Mouse (Mus musculus) liver, embryonic 16.5 days (tissue): ENCODE results near the gene Whamm. TPM values are rescaled to one million over a fixed set of nuclear protein-coding genes. Genes with fewer than 3 reads are reported as not detected.

Experiments
- ATAC-seq: fragments of 200-750 bp; cut with Nextera tagmentation; 2 replicates; pipeline ENCODE4 v1.8.0; 2017; ENCODE audit warnings: low read depth, mild to moderate bottlenecking, moderate number of reproducible peaks, moderate library complexity
- H3K27ac ChIP-seq: fragments of 300-500 bp; sonication (generic); 2 replicates; pipeline ENCODE4 v1.5.1; 2014; ENCODE audit warnings: mild to moderate bottlenecking, low read length
- H3K27me3 ChIP-seq: fragments of 300-500 bp; sonication (generic); 2 replicates; pipeline ENCODE4 v1.6.1; 2014; ENCODE audit warnings: low read depth, low read length, mixed read lengths; ENCODE audit not compliant: control insufficient read depth, insufficient read depth
- H3K36me3 ChIP-seq: fragments of 300-500 bp; sonication (generic); 2 replicates; pipeline ENCODE4 v1.6.1; 2014; ENCODE audit warnings: mild to moderate bottlenecking; ENCODE audit not compliant: control insufficient read depth, insufficient read depth
- H3K4me1 ChIP-seq: fragments of 300-500 bp; sonication (generic); 2 replicates; pipeline ENCODE4 v1.6.1; 2014; ENCODE audit warnings: low read depth, low read length, mixed read lengths; ENCODE audit not compliant: control insufficient read depth
- H3K4me2 ChIP-seq: fragments of 300-500 bp; sonication (generic); 2 replicates; pipeline ENCODE4 v1.6.1; 2014; ENCODE audit warnings: low read depth, low read length, mixed read lengths
- H3K4me3 ChIP-seq: fragments of 300-500 bp; sonication (generic); 2 replicates; pipeline ENCODE4 v1.5.1; 2014; ENCODE audit warnings: low read depth, mild to moderate bottlenecking, low read length
- H3K9ac ChIP-seq: fragments of 300-500 bp; sonication (generic); 2 replicates; pipeline ENCODE4 v1.6.1; 2014; ENCODE audit warnings: low read depth, low read length
- H3K9me3 ChIP-seq: fragments of 300-500 bp; sonication (generic); replicated peaks from 2 replicates; pipeline ENCODE4 v1.6.1; 2016; ENCODE audit warnings: low read length; ENCODE audit not compliant: control insufficient read depth
- WGBS: fragments of 180-500 bp; shearing (Covaris S2); extraction: QIAGEN DNeasy Blood & Tissue Kit; methylation state at CpG from one replicate; pipeline ENCODE4 v1.1.7; 2014; ENCODE audit not compliant: insufficient replicate concordance; 5-methylcytosine and 5-hydroxymethylcytosine counted together
- polyA plus RNA-seq: library from polyadenylated mRNA; unstranded; fragments of >200 nt; fragmentation: Nextera tagmentation; extraction: Ambion mirVana; gene quantifications from 2 replicates; pipeline ENCODE4 v1.2.1, GENCODE M21; 2015

The Whamm gene
- polyA plus RNA-seq, 1 experiment from 2014 or later = 2.4 TPM

DNA sequence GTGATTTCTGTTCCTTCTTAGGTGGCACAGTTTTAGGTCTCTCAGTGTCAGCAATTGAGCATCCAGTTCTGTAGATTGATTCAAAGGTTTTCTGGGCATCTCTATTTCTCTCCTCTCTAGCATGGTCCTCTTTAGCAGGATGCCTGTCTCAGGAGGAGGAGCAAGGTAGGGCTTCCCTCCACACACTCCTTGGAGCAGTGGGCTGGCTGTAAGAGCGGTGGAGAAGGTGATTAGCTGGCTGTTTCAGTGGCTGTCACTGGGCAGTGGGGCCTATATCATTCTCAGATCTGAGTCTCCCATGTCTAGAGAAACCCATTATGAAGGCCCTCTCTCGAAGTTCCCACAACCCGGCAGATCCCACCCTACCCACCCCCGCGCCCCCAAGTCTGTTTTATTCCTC is 3.7 kb upstream of the Whamm start:
- Histone ChIP-seq H3K27ac (no peak overlapping the region), H3K4me3 (no peak overlapping the region), H3K4me1 (no peaks in the 10 kb centered on the region; the same call in 1 of the 2 replicates), H3K4me2 (no peak overlapping the region), H3K9me3 (no peaks in the 10 kb centered on the region), H3K27me3 (no peaks in the 10 kb centered on the region), H3K36me3 (no peaks in the 10 kb centered on the region), H3K9ac (no peak overlapping the region)
- ATAC-seq = no peak
- 68% methylated on average over 5 of the region's 5 CpGs for WGBS

DNA sequence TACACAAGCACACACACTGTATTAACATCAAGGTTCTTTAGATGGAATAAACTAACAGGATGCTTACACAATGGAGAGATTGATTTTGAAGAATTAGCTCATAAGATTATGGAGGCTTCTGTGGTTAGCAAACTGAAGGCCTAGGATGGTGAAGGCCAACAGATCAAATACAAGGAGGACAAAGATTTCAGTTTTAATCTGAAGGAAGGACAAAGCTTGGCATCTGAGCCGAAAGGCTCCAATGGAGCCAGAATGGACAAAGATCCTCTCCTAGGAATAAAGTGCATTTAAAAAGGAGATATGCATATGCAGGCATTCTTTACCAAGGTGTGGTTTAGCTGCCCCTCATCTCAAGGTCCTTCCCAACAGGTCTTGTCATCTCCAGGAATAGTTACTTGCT is 1.2 kb upstream of the Whamm start:
- peaks cover 14% of the 10 kb centered on the region for H3K4me1 ChIP-seq
- no peaks in the 10 kb centered on the region for H3K27me3 ChIP-seq
- H3K36me3 ChIP-seq = peaks cover under 1% of the 10 kb centered on the region; the same call in 1 of the 2 replicates
- H3K4me3 ChIP-seq = no peak overlapping the region
- no peak for ATAC-seq
- H3K9ac ChIP-seq = no peak overlapping the region
- WGBS = 84% methylated on average over 1 of the region's 1 CpGs
- H3K9me3 ChIP-seq = no peaks in the 10 kb centered on the region
- no peak overlapping the region for H3K4me2 ChIP-seq
- no peak overlapping the region for H3K27ac ChIP-seq

DNA sequence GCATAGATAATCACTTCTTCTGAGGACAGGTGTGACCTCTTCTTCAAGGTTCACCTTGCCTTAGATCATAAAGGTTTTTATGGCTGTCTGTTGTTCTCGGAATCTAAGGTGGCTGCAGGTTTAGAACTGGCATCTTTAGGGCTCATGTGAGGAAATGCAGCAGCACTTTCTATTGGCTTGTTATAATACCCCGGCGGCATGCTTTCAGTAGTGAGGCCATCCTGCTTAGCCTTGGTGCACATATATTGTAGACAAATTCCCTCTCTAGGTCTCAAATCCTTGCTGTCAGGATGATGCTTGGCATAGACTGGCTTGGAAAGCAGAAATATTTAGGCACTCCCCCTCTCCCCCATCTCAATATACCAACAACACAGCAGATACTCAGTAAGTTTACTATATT is 795 bp upstream of the Whamm start:
- H3K27me3 ChIP-seq = no peaks in the 10 kb centered on the region
- WGBS = 84% methylated on average over 3 of the region's 3 CpGs
- no peak overlapping the region for H3K9ac ChIP-seq
- peaks cover 5% of the 10 kb centered on the region; the same call in 1 of the 2 replicates for H3K36me3 ChIP-seq
- no peak for ATAC-seq
- no peak overlapping the region for H3K27ac ChIP-seq
- no peak overlapping the region for H3K4me3 ChIP-seq
- H3K4me1 ChIP-seq = peaks cover 14% of the 10 kb centered on the region
- H3K4me2 ChIP-seq = no peak overlapping the region
- no peaks in the 10 kb centered on the region for H3K9me3 ChIP-seq

DNA sequence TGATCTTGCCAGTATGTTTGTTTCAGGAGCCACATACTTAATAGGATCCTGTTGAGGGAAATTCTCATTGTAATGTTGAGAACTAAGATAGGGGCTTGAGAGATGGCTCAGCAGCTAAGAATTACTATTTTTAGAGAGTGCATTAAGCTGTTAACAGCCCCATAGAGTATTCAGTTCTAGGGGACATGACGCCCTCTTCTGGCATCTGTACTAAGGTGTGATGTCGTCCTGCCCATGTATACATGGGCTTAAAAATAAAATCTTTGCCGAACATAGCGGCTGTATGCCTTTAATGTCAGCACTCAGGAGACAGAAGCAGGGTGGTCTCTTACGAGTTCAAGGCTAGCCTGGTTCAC is 336 bp upstream of the Whamm start:
- H3K27me3 ChIP-seq = no peaks in the 10 kb centered on the region
- peaks cover 5% of the 10 kb centered on the region; the same call in 1 of the 2 replicates for H3K36me3 ChIP-seq
- ATAC-seq = no peak; the same call in 1 of the 2 replicates
- H3K9me3 ChIP-seq = no peaks in the 10 kb centered on the region
- H3K27ac ChIP-seq = no peak overlapping the region
- H3K4me3 ChIP-seq = peak overlapping the region; percentile 92
- 4% methylated on average over 5 of the region's 5 CpGs for WGBS
- peak overlapping the region; percentile 50 for H3K4me2 ChIP-seq
- H3K4me1 ChIP-seq = peaks cover 14% of the 10 kb centered on the region
- H3K9ac ChIP-seq = no peak overlapping the region

DNA sequence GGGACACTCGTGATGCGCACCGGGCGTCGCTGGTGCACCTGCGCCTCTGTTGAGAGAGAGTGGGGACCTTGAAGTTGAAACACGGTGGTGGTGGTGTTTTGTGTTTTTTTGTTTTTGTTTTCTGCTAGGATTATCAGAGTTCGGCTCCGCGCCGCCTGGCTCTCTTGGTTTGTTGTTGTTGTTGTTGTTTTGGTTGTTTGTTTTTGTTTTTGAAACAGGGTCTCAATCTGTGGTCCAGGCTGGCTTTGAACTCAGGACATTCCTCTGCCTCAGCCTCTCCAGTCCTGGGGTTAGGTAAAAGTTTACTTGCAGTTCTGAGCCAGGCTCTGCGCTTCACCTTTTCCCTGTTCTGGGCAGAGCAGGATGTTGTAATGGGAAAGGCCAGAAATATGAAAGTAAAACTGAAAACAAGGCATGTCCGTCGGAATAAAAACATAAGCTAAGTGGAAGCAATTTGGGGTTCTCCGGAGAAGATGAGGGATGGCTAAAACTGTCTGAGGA is 925 bp downstream of the Whamm start:
- H3K27ac ChIP-seq = peak overlapping the region; percentile 96
- H3K4me1 ChIP-seq = peaks cover 14% of the 10 kb centered on the region
- H3K4me3 ChIP-seq = peak overlapping the region; percentile 92
- WGBS = 8% methylated on average over 15 of the region's 15 CpGs
- peak overlapping the region; percentile 94 for H3K9ac ChIP-seq
- no peaks in the 10 kb centered on the region for H3K27me3 ChIP-seq
- ATAC-seq = no peak
- H3K9me3 ChIP-seq = no peaks in the 10 kb centered on the region
- peak overlapping the region; percentile 75 for H3K4me2 ChIP-seq
- peaks cover 5% of the 10 kb centered on the region; the same call in 1 of the 2 replicates for H3K36me3 ChIP-seq

DNA sequence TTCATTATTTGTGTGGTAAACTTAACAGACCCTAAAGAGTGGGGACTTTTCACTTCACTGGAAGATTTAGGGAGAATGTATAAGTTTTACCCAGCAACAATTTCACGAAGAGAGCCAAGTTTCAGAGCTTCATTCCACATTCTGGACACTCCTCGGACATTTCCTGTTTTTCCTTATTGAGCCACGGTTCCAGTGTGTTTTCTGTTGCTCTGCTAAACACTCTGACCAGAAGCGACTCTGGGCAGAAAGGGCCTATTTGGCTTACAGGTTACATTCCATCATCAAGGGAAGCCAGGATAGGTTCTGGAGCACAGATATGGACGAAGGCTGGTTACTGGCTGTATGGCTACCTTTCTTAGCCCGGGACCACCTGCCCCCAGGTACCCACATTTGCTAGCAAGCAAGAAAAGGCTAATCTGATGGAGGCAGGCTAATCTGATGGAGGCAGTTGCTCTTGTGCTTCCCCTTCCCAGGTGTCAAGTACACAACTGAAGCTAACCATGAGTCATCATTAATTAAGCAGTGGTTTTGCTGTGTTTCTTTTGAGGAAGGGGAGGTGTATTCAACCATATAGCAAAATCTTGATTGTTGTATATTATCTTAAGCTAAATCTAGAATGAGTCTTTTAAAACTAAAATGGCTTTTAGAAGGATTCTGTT is 1.7 kb downstream of the Whamm start:
- no peak for ATAC-seq
- no peaks in the 10 kb centered on the region for H3K27me3 ChIP-seq
- H3K27ac ChIP-seq = peak overlapping the region; percentile 96
- H3K4me1 ChIP-seq = peaks cover 14% of the 10 kb centered on the region
- peak overlapping the region; percentile 92 for H3K4me3 ChIP-seq
- H3K36me3 ChIP-seq = peaks cover 5% of the 10 kb centered on the region
- H3K4me2 ChIP-seq = peak overlapping the region; percentile 75
- no peaks in the 10 kb centered on the region for H3K9me3 ChIP-seq
- H3K9ac ChIP-seq = peak overlapping the region; percentile 94
- 41% methylated on average over 6 of the region's 6 CpGs for WGBS

DNA sequence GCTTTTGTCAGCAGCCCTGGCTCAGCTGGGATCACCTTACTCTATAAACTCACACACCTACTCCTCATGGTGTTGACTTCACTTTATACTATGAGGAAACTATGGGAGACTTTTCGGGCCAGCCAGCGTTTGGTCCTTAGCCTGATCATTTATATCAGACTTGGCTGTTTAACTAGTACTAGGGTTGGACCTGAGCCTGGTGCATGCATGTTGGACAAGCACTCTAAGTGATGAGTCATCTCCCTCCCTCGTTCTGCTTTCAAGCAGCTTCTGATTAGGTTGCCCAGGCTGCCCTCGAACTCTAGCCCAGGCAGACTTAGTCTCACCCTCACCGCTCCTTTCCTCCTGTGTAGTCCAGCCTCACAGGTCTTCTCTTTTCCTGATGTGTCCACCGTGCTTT is 2.3 kb downstream of the Whamm start:
- WGBS = 51% methylated on average over 6 of the region's 6 CpGs
- no peak for ATAC-seq

DNA sequence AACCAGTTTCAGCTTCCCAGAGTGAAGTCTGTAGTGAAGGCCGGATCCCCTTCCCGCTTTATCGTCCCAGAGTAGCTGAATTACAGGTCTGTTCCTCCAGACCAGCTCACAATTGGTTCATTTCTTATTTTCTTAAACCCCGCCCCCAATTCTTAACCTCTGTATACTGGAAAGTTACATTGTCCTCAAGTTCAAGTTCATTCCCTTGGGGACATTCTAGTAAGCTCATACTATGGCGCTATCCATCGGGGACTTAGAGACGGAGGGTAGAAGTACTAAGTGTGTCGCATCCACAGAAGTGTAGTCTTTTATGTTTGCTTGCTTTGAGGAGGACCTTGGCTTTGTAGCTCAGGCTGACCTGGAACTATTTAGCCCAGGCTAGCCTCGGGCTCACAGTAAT is 2.8 kb downstream of the Whamm start:
- peak overlapping the region; percentile 92; the same call in 1 of the 2 replicates for H3K4me3 ChIP-seq

More for the DNA sequence above, 2.3 kb downstream of the Whamm start:
- peak overlapping the region; percentile 29; the same call in 1 of the 2 replicates for H3K27ac ChIP-seq
- H3K9me3 ChIP-seq = no peaks in the 10 kb centered on the region
- H3K4me2 ChIP-seq = peak overlapping the region; percentile 75
- H3K9ac ChIP-seq = no peak overlapping the region; the same call in none of the 2 replicates
- peak overlapping the region; percentile 92 for H3K4me3 ChIP-seq
- no peaks in the 10 kb centered on the region for H3K27me3 ChIP-seq
- peaks cover 12% of the 10 kb centered on the region for H3K36me3 ChIP-seq
- H3K4me1 ChIP-seq = peaks cover 14% of the 10 kb centered on the region

DNA sequence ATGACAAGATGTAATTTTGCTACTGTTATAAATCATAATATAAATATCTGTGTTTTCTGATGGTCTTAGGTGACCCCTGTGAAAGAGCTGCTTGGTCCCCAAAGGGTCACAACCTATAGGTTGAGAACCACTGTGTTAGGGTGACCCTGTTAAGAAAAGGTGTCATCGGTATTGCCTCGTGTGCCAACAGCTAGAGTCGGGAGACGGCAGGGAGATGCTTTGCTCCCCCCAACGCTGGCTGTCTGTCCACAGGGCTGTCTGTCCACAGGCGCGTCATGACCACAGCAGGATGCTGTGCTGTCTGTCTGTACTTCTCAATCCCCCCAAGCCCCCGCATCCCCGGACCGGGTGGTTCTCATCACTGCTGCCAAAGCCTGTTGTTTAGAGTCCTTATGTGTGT is 4.5 kb downstream of the Whamm start:
- 86% methylated on average over 10 of the region's 10 CpGs for WGBS
- no peak overlapping the region for H3K27ac ChIP-seq

More for the DNA sequence above, 2.8 kb downstream of the Whamm start:
- WGBS = 89% methylated on average over 9 of the region's 9 CpGs
- no peaks in the 10 kb centered on the region for H3K27me3 ChIP-seq
- no peak overlapping the region for H3K9ac ChIP-seq
- no peak overlapping the region; the same call in 1 of the 2 replicates for H3K27ac ChIP-seq
- peaks cover 14% of the 10 kb centered on the region for H3K36me3 ChIP-seq
- peaks cover 16% of the 10 kb centered on the region for H3K4me1 ChIP-seq
- H3K9me3 ChIP-seq = no peaks in the 10 kb centered on the region
- 0 out of 2 replicates have a peak overlapping the region, but pooled peaks have one; percentile 75 for H3K4me2 ChIP-seq
- ATAC-seq = no peak

More for the DNA sequence above, 4.5 kb downstream of the Whamm start:
- no peak for ATAC-seq
- H3K36me3 ChIP-seq = peaks cover 14% of the 10 kb centered on the region
- H3K4me3 ChIP-seq = no peak overlapping the region
- no peak overlapping the region for H3K4me2 ChIP-seq
- no peaks in the 10 kb centered on the region for H3K27me3 ChIP-seq
- no peak overlapping the region for H3K9ac ChIP-seq
- no peaks in the 10 kb centered on the region for H3K9me3 ChIP-seq
- peaks cover 17% of the 10 kb centered on the region for H3K4me1 ChIP-seq
